Mouse (Mus musculus): ENCODE data around the gene Ttc21a. TPM values are rescaled to one million over a fixed set of nuclear protein-coding genes. Genes with fewer than 3 reads are reported as not detected.

Gene Ttc21a
- total RNA-seq, 1 experiment: 0.40 TPM

DNA sequence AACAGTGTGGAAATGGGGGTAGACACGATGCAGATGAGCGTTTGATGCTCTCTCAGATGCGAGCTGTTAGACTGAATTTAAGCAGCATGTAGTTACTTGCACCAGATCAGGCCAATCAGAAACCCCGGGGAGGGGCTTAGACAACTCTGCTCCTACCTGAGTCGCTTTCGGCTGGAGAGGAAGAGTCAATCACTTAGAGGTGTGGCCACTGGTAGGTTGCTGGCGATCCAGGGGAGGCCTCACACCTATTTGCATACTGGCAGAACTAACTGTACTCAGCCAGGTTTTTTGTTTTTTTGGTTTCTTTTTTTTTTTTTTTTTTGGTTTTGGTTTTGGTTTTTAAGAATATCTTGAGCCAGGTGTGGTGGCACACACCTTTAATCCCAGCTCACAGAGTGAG, 50.9 kb downstream of the Ttc21a start:
- peak; percentile 75 for DNase-seq (ENCODE audit: low read depth, low spot score)
- TF ChIP-seq ZNF384 (IDR thresholded peaks at IDR 0.05; ENCODE audit: low read depth, low read length) (peak; percentile 17; the same call in 1 of the 2 replicates), MAFK (IDR thresholded peaks at IDR 0.05; ENCODE audit: insufficient read depth, low read depth, low read length) (no peak)
- H3K4me3 ChIP-seq (ENCODE audit: insufficient read depth in 1 of 2, low read depth in 1 of 2, low read length in 2 of 2, poor library complexity in 1 of 2, severe bottlenecking in 1 of 2): no peak overlapping the region
- no peak overlapping the region for H3K27ac ChIP-seq (ENCODE audit: insufficient read depth, low read depth, low read length, poor library complexity, severe bottlenecking)
- no peaks in the 10 kb centered on the region for H3K9me3 ChIP-seq (ENCODE audit: control insufficient read depth, insufficient read depth, low read depth, low read length)
- in situ Hi-C loops (cut with MboI; ENCODE audit: low sequenced_read_pairs in 2 of 2, unreplicated experiment in 2 of 2): no loop called here
- no peak overlapping the region for H3K9ac ChIP-seq (ENCODE audit: insufficient read depth, low read depth, low read length, poor library complexity, severe bottlenecking)
- H3K4me1 ChIP-seq (ENCODE audit: control insufficient read depth in 2 of 2, insufficient read depth in 2 of 2, low read length in 2 of 2, poor library complexity in 1 of 2): peaks cover 1 to 26% of the 10 kb centered on the region in 2 experiments; a peak in 2 of 4 replicates
- H3K36me3 ChIP-seq (ENCODE audit: control insufficient read depth, insufficient read depth, low read length, poor library complexity, severe bottlenecking): no peaks in the 10 kb centered on the region

DNA sequence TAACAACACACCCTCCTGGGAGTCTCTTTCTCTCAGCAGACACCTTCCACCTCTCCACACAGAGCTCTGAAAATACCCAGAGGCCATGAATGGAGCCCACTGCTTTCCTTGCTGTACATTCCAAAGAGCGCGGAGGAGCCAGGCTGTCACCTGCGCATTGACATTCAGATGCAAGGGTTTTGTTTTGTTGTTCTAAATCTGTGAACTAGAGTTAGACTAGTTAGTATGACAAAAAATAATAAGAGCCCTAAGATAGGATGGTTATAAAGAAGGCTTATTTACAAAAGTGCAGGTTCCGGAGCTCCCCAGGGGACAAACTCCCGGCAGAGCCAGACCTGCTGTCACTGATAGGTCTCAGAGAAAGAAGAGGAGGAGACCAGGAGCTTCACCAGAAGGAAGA, 53.9 kb downstream of the Ttc21a start:
- Histone ChIP-seq H3K36me3 (ENCODE audit: control insufficient read depth, insufficient read depth, low read length, poor library complexity, severe bottlenecking) (no peaks in the 10 kb centered on the region), H3K9me3 (ENCODE audit: control insufficient read depth, insufficient read depth, low read depth, low read length) (no peaks in the 10 kb centered on the region), H3K4me3 (ENCODE audit: insufficient read depth in 1 of 2, low read depth in 1 of 2, low read length in 2 of 2, poor library complexity in 1 of 2, severe bottlenecking in 1 of 2) (no peak overlapping the region), H3K27ac (ENCODE audit: insufficient read depth, low read depth, low read length, poor library complexity, severe bottlenecking) (no peak overlapping the region), H3K4me1 (ENCODE audit: control insufficient read depth in 2 of 2, insufficient read depth in 2 of 2, low read length in 2 of 2, poor library complexity in 1 of 2) (peaks cover 1 to 28% of the 10 kb centered on the region in 2 experiments; a peak in 2 of 4 replicates), H3K9ac (ENCODE audit: insufficient read depth, low read depth, low read length, poor library complexity, severe bottlenecking) (no peak overlapping the region)
- no peak for TF ChIP-seq HCFC1 (IDR thresholded peaks at IDR 0.05; ENCODE audit: borderline replicate concordance, insufficient read depth, low read length)
- no peak for TF ChIP-seq ZNF384 (IDR thresholded peaks at IDR 0.05; ENCODE audit: low read depth, low read length)
- TF ChIP-seq ZC3H11A (IDR thresholded peaks at IDR 0.05; ENCODE audit: borderline replicate concordance, low read depth, low read length): no peak
- in situ Hi-C loops (cut with MboI; ENCODE audit: low sequenced_read_pairs in 2 of 2, unreplicated experiment in 2 of 2): no loop called here
- DNase-seq (ENCODE audit: low read depth, low spot score): no peak

DNA sequence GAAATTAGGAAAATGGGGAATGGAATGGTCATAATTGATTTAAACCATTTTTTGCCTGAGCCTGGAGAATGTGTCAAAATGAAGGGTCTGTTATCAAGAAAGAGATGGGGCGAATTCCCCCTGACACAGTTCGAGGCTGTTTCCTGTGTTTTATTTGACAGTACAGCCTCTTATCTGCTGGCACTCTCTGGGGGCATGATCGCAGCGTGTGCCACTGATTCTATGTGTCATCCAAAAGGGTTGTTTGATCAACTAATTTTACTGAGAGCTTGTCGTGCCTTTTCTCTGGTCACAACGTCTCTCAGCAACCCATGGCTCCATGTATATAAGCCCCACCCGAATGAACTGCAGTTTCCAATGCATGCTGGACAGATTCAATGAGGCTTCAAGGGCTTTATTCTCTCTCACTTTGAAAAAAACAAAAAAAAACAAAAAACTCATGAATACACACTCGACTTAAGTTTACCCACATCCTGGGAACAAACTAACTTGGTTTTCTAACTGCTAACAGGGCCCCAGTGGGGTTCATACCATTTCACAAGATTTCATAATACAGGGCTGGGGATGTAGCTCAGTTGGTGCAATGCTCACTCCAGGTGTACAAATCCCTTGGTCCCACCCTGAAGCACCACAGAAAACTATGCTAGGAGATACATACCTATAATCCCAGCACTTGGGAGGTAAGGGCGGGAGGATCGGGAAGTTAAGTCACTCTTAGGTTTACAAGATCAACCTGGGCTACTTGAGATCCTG, 55.9 kb downstream of the Ttc21a start:
- no peak for DNase-seq (ENCODE audit: low read depth, low spot score)
- no peak overlapping the region for H3K27ac ChIP-seq (ENCODE audit: insufficient read depth, low read depth, low read length, poor library complexity, severe bottlenecking)
- H3K9ac ChIP-seq (ENCODE audit: insufficient read depth, low read depth, low read length, poor library complexity, severe bottlenecking): no peak overlapping the region
- H3K4me1 ChIP-seq (ENCODE audit: control insufficient read depth in 2 of 2, insufficient read depth in 2 of 2, low read length in 2 of 2, poor library complexity in 1 of 2): peaks cover 0 to 24% of the 10 kb centered on the region in 2 experiments; a peak in 2 of 4 replicates
- no peak overlapping the region for H3K4me3 ChIP-seq (ENCODE audit: insufficient read depth in 1 of 2, low read depth in 1 of 2, low read length in 2 of 2, poor library complexity in 1 of 2, severe bottlenecking in 1 of 2)
- in situ Hi-C loops (cut with MboI; ENCODE audit: low sequenced_read_pairs in 2 of 2, unreplicated experiment in 2 of 2): no loop called here
- no peak for TF ChIP-seq ZNF384 (IDR thresholded peaks at IDR 0.05; ENCODE audit: low read depth, low read length)
- no peak for TF ChIP-seq CHD2 (IDR thresholded peaks at IDR 0.05; ENCODE audit: low read depth, low read length)
- no peak for TF ChIP-seq MAFK (IDR thresholded peaks at IDR 0.05; ENCODE audit: insufficient read depth, low read depth, low read length)
- no peak for TF ChIP-seq HCFC1 (IDR thresholded peaks at IDR 0.05; ENCODE audit: borderline replicate concordance, insufficient read depth, low read length)
- H3K36me3 ChIP-seq (ENCODE audit: control insufficient read depth, insufficient read depth, low read length, poor library complexity, severe bottlenecking): no peaks in the 10 kb centered on the region
- no peaks in the 10 kb centered on the region for H3K9me3 ChIP-seq (ENCODE audit: control insufficient read depth, insufficient read depth, low read depth, low read length)

DNA sequence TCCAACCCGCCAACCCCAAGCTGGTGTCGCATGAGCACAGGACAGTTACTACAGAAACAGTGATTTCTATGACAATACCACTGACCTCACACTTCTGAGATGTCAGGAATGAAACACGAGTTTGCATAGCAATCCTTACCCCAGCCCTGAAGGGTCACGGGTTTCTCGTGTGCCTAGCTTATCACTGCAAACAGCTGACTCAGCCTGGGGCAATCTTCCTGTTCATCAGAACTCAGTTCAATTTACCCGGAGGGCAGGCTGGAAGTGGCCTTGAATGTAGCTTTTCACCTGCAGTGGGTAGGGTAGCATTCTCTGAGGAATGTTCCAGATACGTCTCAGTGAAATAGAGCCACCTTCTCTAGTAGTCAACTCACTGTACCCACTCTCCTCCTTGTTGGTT, 56.8 kb downstream of the Ttc21a start:
- H3K36me3 ChIP-seq (ENCODE audit: control insufficient read depth, insufficient read depth, low read length, poor library complexity, severe bottlenecking): no peaks in the 10 kb centered on the region
- no peak for TF ChIP-seq HCFC1 (IDR thresholded peaks at IDR 0.05; ENCODE audit: borderline replicate concordance, insufficient read depth, low read length)
- TF ChIP-seq CHD2 (IDR thresholded peaks at IDR 0.05; ENCODE audit: low read depth, low read length): no peak
- TF ChIP-seq ZNF384 (IDR thresholded peaks at IDR 0.05; ENCODE audit: low read depth, low read length): no peak
- no peak for TF ChIP-seq ZC3H11A (IDR thresholded peaks at IDR 0.05; ENCODE audit: borderline replicate concordance, low read depth, low read length)
- TF ChIP-seq MAFK (IDR thresholded peaks at IDR 0.05; ENCODE audit: insufficient read depth, low read depth, low read length): peak; percentile 42; the same call in 1 of the 2 replicates
- H3K4me1 ChIP-seq (ENCODE audit: control insufficient read depth in 2 of 2, insufficient read depth in 2 of 2, low read length in 2 of 2, poor library complexity in 1 of 2): peaks cover 0 to 24% of the 10 kb centered on the region in 2 experiments; a peak in 2 of 4 replicates
- no peak overlapping the region for H3K4me3 ChIP-seq (ENCODE audit: insufficient read depth in 1 of 2, low read depth in 1 of 2, low read length in 2 of 2, poor library complexity in 1 of 2, severe bottlenecking in 1 of 2)
- no peak for DNase-seq (ENCODE audit: low read depth, low spot score)
- in situ Hi-C loops (cut with MboI; ENCODE audit: low sequenced_read_pairs in 2 of 2, unreplicated experiment in 2 of 2): no loop called here
- no peaks in the 10 kb centered on the region for H3K9me3 ChIP-seq (ENCODE audit: control insufficient read depth, insufficient read depth, low read depth, low read length)
- H3K9ac ChIP-seq (ENCODE audit: insufficient read depth, low read depth, low read length, poor library complexity, severe bottlenecking): no peak overlapping the region
- no peak overlapping the region for H3K27ac ChIP-seq (ENCODE audit: insufficient read depth, low read depth, low read length, poor library complexity, severe bottlenecking)

DNA sequence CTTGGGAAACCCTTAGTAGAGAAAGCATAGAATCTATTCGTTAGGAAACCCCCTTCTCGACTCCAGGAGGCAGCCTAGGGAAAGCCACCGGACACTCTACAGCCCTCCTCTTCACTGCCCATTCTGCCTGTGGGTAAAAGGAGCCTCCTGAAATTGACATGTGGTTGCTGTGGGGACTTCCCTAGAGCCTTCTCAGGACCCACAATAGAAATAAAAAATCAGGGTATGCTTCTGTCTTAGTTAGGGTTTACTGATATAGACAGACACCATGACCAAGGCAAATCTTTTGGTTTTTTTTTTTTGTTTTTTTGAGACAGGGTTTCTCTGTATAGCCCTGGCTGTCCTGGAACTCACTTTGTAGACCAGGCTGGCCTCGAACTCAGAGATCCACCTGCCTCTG, 58.7 kb downstream of the Ttc21a start:
- no peak overlapping the region for H3K27ac ChIP-seq (ENCODE audit: insufficient read depth, low read depth, low read length, poor library complexity, severe bottlenecking)
- peaks cover 0 to 24% of the 10 kb centered on the region in 2 experiments; a peak in 2 of 4 replicates for H3K4me1 ChIP-seq (ENCODE audit: control insufficient read depth in 2 of 2, insufficient read depth in 2 of 2, low read length in 2 of 2, poor library complexity in 1 of 2)
- TF ChIP-seq MAFK (IDR thresholded peaks at IDR 0.05; ENCODE audit: insufficient read depth, low read depth, low read length) (no peak), CHD2 (IDR thresholded peaks at IDR 0.05; ENCODE audit: low read depth, low read length) (no peak), ZC3H11A (IDR thresholded peaks at IDR 0.05; ENCODE audit: borderline replicate concordance, low read depth, low read length) (no peak), HCFC1 (IDR thresholded peaks at IDR 0.05; ENCODE audit: borderline replicate concordance, insufficient read depth, low read length) (no peak), ZNF384 (IDR thresholded peaks at IDR 0.05; ENCODE audit: low read depth, low read length) (no peak)
- in situ Hi-C loops (cut with MboI; ENCODE audit: low sequenced_read_pairs in 2 of 2, unreplicated experiment in 2 of 2): no loop called here
- H3K36me3 ChIP-seq (ENCODE audit: control insufficient read depth, insufficient read depth, low read length, poor library complexity, severe bottlenecking): no peaks in the 10 kb centered on the region
- no peak for DNase-seq (ENCODE audit: low read depth, low spot score)
- no peak overlapping the region for H3K9ac ChIP-seq (ENCODE audit: insufficient read depth, low read depth, low read length, poor library complexity, severe bottlenecking)
- no peak overlapping the region for H3K4me3 ChIP-seq (ENCODE audit: insufficient read depth in 1 of 2, low read depth in 1 of 2, low read length in 2 of 2, poor library complexity in 1 of 2, severe bottlenecking in 1 of 2)
- H3K9me3 ChIP-seq (ENCODE audit: control insufficient read depth, insufficient read depth, low read depth, low read length): no peaks in the 10 kb centered on the region
